In genomic region chr5:23414490-23415126, GRCm38 (mm10) we compare ENCODE assay signal across 10 mouse cellular contexts. TPM values are rescaled to one million over a fixed set of nuclear protein-coding genes. Genes with fewer than 3 reads are reported as not detected.
A peak's percentile ranks its signal among the peaks of the same experiment; 100 is the strongest.
DNase-seq lines count a peak whose midpoint lies in the region; ATAC-seq and TF ChIP-seq lines count a peak whose summit lies in the region.
"Had no signal": no experiment of that assay in that cellular context is flagged by ENCODE, and none has a peak within 500 bp of the region (broad histone marks: within the 10 kb centered on the region; RNA-seq: fewer than 3 reads in every experiment).

No protein-coding gene starts in this region.

- H3K36me3 ChIP-seq in lung, postnatal 0 days (ENCODE audit: insufficient read depth, low read length): no peaks in the 10 kb centered on the region
- H3K36me3 ChIP-seq in heart, embryonic 15.5 days: 0 out of 2 replicates have a peak, but pooled peaks cover 6% of the 10 kb centered on the region
- no peaks in the 10 kb centered on the region for H3K36me3 ChIP-seq in stomach, postnatal 0 days (ENCODE audit: control insufficient read depth, insufficient read depth, low read length)

- H3K4me1 ChIP-seq in lung, postnatal 0 days (ENCODE audit: insufficient read depth, low read depth, low read length): peaks cover 19% of the 10 kb centered on the region
- peaks cover 86% of the 10 kb centered on the region for H3K4me1 ChIP-seq in heart, embryonic 15.5 days (replicated peaks)
- H3K4me1 ChIP-seq in stomach, postnatal 0 days (replicated peaks; ENCODE audit: control insufficient read depth, insufficient read depth): peaks cover 3% of the 10 kb centered on the region; the same call in 1 of the 2 replicates

- no peak for ATAC-seq in lung, postnatal 0 days
- ATAC-seq in heart, embryonic 15.5 days (replicated peaks; ENCODE audit: insufficient number of reproducible peaks, insufficient read depth, low FRiP score, low read depth): no peak
- no peak for ATAC-seq in stomach, postnatal 0 days (ENCODE audit: low FRiP score, low TSS enrichment)
- ATAC-seq: Patski had no signal

- peak; percentile 18; the same call in 1 of the 2 replicates for TF ChIP-seq EP300 in lung, postnatal 0 days (IDR thresholded peaks at IDR 0.05)
- no peak for TF ChIP-seq EP300 in stomach, postnatal 0 days (optimal IDR thresholded peaks at IDR 0.05)

- H3K9ac ChIP-seq in lung, postnatal 0 days (replicated peaks; ENCODE audit: low read depth): no peak overlapping the region
- no peak overlapping the region for H3K9ac ChIP-seq in heart, embryonic 15.5 days
- H3K9ac ChIP-seq in stomach, postnatal 0 days (ENCODE audit: low read length): no peak overlapping the region

- 43% methylated on average over 4 of the region's 4 CpGs for WGBS in lung, postnatal 0 days
- 36% methylated on average over 4 of the region's 4 CpGs for WGBS in heart, embryonic 15.5 days
- WGBS in stomach, postnatal 0 days: 41% methylated on average over 4 of the region's 4 CpGs

- H3K27me3 ChIP-seq in lung, postnatal 0 days (replicated peaks; ENCODE audit: insufficient read depth, low read length): no peaks in the 10 kb centered on the region
- H3K27me3 ChIP-seq in heart, embryonic 15.5 days: no peaks in the 10 kb centered on the region
- no peaks in the 10 kb centered on the region for H3K27me3 ChIP-seq in stomach, postnatal 0 days (ENCODE audit: control insufficient read depth, insufficient read depth, low read length)
- H3K27me3 ChIP-seq: Patski had no signal

- H3K4me2 ChIP-seq in lung, postnatal 0 days (replicated peaks; ENCODE audit: low read depth, low read length): no peak overlapping the region
- no peak overlapping the region for H3K4me2 ChIP-seq in heart, embryonic 15.5 days
- H3K4me2 ChIP-seq in stomach, postnatal 0 days (replicated peaks; ENCODE audit: low read depth): no peak overlapping the region

- peak; percentile 64 for DNase-seq in lung, postnatal 0 days (ENCODE audit: low spot score)
- no peak for DNase-seq in lung, postnatal 25 days (ENCODE audit: low spot score)
- DNase-seq in kidney, postnatal 25 days: peak; percentile 57 to 70
- no peak for DNase-seq in stomach, postnatal 0 days (ENCODE audit: low spot score)
- DNase-seq in thymus, adult 18-20 months: no peak
- DNase-seq in right cerebral cortex, postnatal 4 days: no peak
- DNase-seq in layer of hippocampus, postnatal 14 days (ENCODE audit: low spot score in 2 of 2): no peak
- DNase-seq: cerebellum, postnatal 25 days had no signal

- TF ChIP-seq CTCF in lung, postnatal 0 days (IDR thresholded peaks at IDR 0.05): no peak
- TF ChIP-seq CTCF in stomach, postnatal 0 days (IDR thresholded peaks at IDR 0.05; ENCODE audit: low read depth): no peak

- peak overlapping the region; percentile 52; the same call in 1 of the 2 replicates for H3K27ac ChIP-seq in lung, postnatal 0 days (ENCODE audit: low read length)
- H3K27ac ChIP-seq in heart, embryonic 15.5 days: peak overlapping the region; percentile 48
- peak overlapping the region; percentile 79 for H3K27ac ChIP-seq in stomach, postnatal 0 days (replicated peaks)

- no peak overlapping the region for H3K4me3 ChIP-seq in lung, postnatal 0 days (ENCODE audit: low read depth, low read length)
- no peak overlapping the region for H3K4me3 ChIP-seq in heart, embryonic 15.5 days
- no peak overlapping the region for H3K4me3 ChIP-seq in stomach, postnatal 0 days (ENCODE audit: low read depth, low read length)

- H3K9me3 ChIP-seq in lung, postnatal 0 days (ENCODE audit: low read length): no peaks in the 10 kb centered on the region
- H3K9me3 ChIP-seq in heart, embryonic 15.5 days (replicated peaks): no peaks in the 10 kb centered on the region
- H3K9me3 ChIP-seq in stomach, postnatal 0 days (ENCODE audit: control insufficient read depth, low read length): no peaks in the 10 kb centered on the region

RNA-seq across cellular contexts. Expression of gene Kmt2e, which starts 19.6 kb away (rescaled TPM):
- 97.3 and 106 TPM in 2 replicates for polyA plus RNA-seq in lung, postnatal 0 days (2015; fragmentation: Nextera tagmentation; extraction: Ambion mirVana)
- 62.5 and 71.8 TPM in 2 replicates for polyA plus RNA-seq in heart, embryonic 15.5 days (2015; fragmentation: Nextera tagmentation; extraction: Ambion mirVana)
- polyA plus RNA-seq in stomach, postnatal 0 days (2015; fragmentation: Nextera tagmentation; extraction: Ambion mirVana): 51.9 and 54.8 TPM in 2 replicates
- total RNA-seq in layer of hippocampus, postnatal 14 days (2021): 10 to 100 TPM; 93.2 to 96.7 TPM

Comparison
In these comparisons a context has a peak if more than half of its experiments do, and no peak if none do; other contexts are left out.
1. DNase-seq: peak in lung, postnatal 0 days (single experiment) and kidney, postnatal 25 days (2 of 2); none in lung, postnatal 25 days (single experiment), stomach, postnatal 0 days (single experiment), thymus, adult 18-20 months (0 of 2), right cerebral cortex, postnatal 4 days (single experiment) and layer of hippocampus, postnatal 14 days (0 of 2).
2. Peak in every context shown above with its lines, with median percentiles within 50 percentile points of each other: H3K27ac ChIP-seq.